Mouse (Mus musculus): Measurements from ENCODE around the gene Lmtk3. TPM values are rescaled to one million over a fixed set of nuclear protein-coding genes. Genes with fewer than 3 reads are reported as not detected.

Gene Lmtk3
- polyA plus RNA-seq, 2 experiments: 1.8 to 46.2 TPM

DNA sequence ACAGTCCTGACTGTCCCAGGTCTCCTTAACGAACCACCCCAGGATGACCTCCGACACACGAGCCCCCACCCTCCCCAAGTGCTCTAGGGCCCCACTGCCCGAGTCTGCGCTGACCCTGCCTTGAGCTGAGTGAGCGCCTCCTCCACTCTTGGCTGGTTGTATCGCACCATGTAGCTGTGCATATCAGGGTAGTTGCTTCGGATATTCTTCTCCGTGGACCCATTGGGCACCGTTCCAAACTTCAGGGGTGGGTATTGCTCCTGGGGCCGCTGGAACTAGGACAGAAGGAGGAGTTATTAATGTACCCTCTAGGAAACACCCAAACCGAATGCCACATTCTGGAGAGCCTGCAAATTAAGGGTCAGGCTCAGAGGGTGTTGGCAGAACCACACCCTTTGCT lies 69.6 kb downstream of the Lmtk3 start:
- no peak overlapping the region for H3K9ac ChIP-seq (ENCODE audit: low read depth, low read length, severe bottlenecking)
- no peak overlapping the region for H3K4me2 ChIP-seq (replicated peaks; ENCODE audit: low read depth, low read length, severe bottlenecking)
- H3K27ac ChIP-seq (replicated peaks; ENCODE audit: low read depth, low read length): no peak overlapping the region
- 83% methylated on average over 12 of the region's 12 CpGs for WGBS
- ATAC-seq (ENCODE audit: low FRiP score, low read depth) (no peak), DNase-seq (ENCODE audit: low spot score) (no peak)
- TF ChIP-seq POLR2A (IDR thresholded peaks at IDR 0.05; ENCODE audit: borderline replicate concordance, extremely low read depth, insufficient read depth, insufficient read length): no peak
- no peaks in the 10 kb centered on the region for H3K36me3 ChIP-seq (ENCODE audit: control insufficient read depth, insufficient read depth, low read length)
- H3K27me3 ChIP-seq (ENCODE audit: control insufficient read depth, insufficient read depth, low read length): 0 out of 2 replicates have a peak, but pooled peaks cover 6% of the 10 kb centered on the region
- H3K9me3 ChIP-seq (ENCODE audit: control insufficient read depth, low read length): no peaks in the 10 kb centered on the region
- peaks cover 6% of the 10 kb centered on the region for H3K4me1 ChIP-seq (ENCODE audit: control insufficient read depth, insufficient read depth, low read length)
- H3K4me3 ChIP-seq (replicated peaks; ENCODE audit: low read length): no peak overlapping the region

Other genes starting within 250 kb of the Lmtk3 start
- gene Hsd17b14, start 228.8 kb upstream of the Lmtk3 start, polyA plus RNA-seq (2012; rRNA removed): 1.1 and 1.2 TPM in 2 replicates
- 0.44 and 0.92 TPM in 2 replicates for gene Hsd17b14, start 228.8 kb upstream of the Lmtk3 start, polyA plus RNA-seq (2014; fragmentation: Nextera tagmentation; extraction: Ambion mirVana)
- gene Bcat2, start 213.6 kb upstream of the Lmtk3 start, polyA plus RNA-seq (2012; rRNA removed): 67.6 and 71.5 TPM in 2 replicates
- gene Bcat2, start 213.6 kb upstream of the Lmtk3 start, polyA plus RNA-seq (2014; fragmentation: Nextera tagmentation; extraction: Ambion mirVana): 57.2 and 60.4 TPM in 2 replicates
- 0.58 and 0.73 TPM in 2 replicates for gene Fgf21, start 168.2 kb upstream of the Lmtk3 start, polyA plus RNA-seq (2012; rRNA removed)
- 0.43 and 0.66 TPM in 2 replicates for gene Fgf21, start 168.2 kb upstream of the Lmtk3 start, polyA plus RNA-seq (2014; fragmentation: Nextera tagmentation; extraction: Ambion mirVana)
- gene Fut1, start 166.4 kb upstream of the Lmtk3 start, polyA plus RNA-seq (2012; rRNA removed): 1.0 and 1.9 TPM in 2 replicates
- gene Fut1, start 166.4 kb upstream of the Lmtk3 start, polyA plus RNA-seq (2014; fragmentation: Nextera tagmentation; extraction: Ambion mirVana): 1.2 and 1.8 TPM in 2 replicates
- 0.33 and 0.43 TPM in 2 replicates for gene Izumo1, start 161.9 kb upstream of the Lmtk3 start, polyA plus RNA-seq (2012; rRNA removed)
- gene Izumo1, start 161.9 kb upstream of the Lmtk3 start, polyA plus RNA-seq (2014; fragmentation: Nextera tagmentation; extraction: Ambion mirVana): 0.39 TPM in 1 of 2 replicates, not detected in the other
- gene Rasip1, start 156.2 kb upstream of the Lmtk3 start, polyA plus RNA-seq (2012; rRNA removed): 14.1 and 16.7 TPM in 2 replicates
- 11.0 and 11.8 TPM in 2 replicates for gene Rasip1, start 156.2 kb upstream of the Lmtk3 start, polyA plus RNA-seq (2014; fragmentation: Nextera tagmentation; extraction: Ambion mirVana)
- 34.6 and 43.9 TPM in 2 replicates for gene Mamstr, start 143.8 kb upstream of the Lmtk3 start, polyA plus RNA-seq (2012; rRNA removed)
- gene Mamstr, start 143.8 kb upstream of the Lmtk3 start, polyA plus RNA-seq (2014; fragmentation: Nextera tagmentation; extraction: Ambion mirVana): 15.7 and 19.8 TPM in 2 replicates
- 1.1 and 1.4 TPM in 2 replicates for gene Fut2, start 117.3 kb upstream of the Lmtk3 start, polyA plus RNA-seq (2012; rRNA removed)
- gene Fut2, start 117.3 kb upstream of the Lmtk3 start, polyA plus RNA-seq (2014; fragmentation: Nextera tagmentation; extraction: Ambion mirVana): 2.2 and 2.9 TPM in 2 replicates
- 1.3 and 2.1 TPM in 2 replicates for gene Ntn5, start 99.7 kb upstream of the Lmtk3 start, polyA plus RNA-seq (2012; rRNA removed)
- 0.59 and 0.86 TPM in 2 replicates for gene Ntn5, start 99.7 kb upstream of the Lmtk3 start, polyA plus RNA-seq (2014; fragmentation: Nextera tagmentation; extraction: Ambion mirVana)
- 1.7 and 2.8 TPM in 2 replicates for gene Sec1, start 89.3 kb upstream of the Lmtk3 start, polyA plus RNA-seq (2012; rRNA removed)
- gene Sec1, start 89.3 kb upstream of the Lmtk3 start, polyA plus RNA-seq (2014; fragmentation: Nextera tagmentation; extraction: Ambion mirVana): 0.46 and 0.92 TPM in 2 replicates
- 34.1 and 46.4 TPM in 2 replicates for gene Car11, start 83.9 kb upstream of the Lmtk3 start, polyA plus RNA-seq (2012; rRNA removed)
- gene Car11, start 83.9 kb upstream of the Lmtk3 start, polyA plus RNA-seq (2014; fragmentation: Nextera tagmentation; extraction: Ambion mirVana): 9.5 and 10.6 TPM in 2 replicates
- gene Dbp, start 78.7 kb upstream of the Lmtk3 start, polyA plus RNA-seq (2012; rRNA removed): 15.1 and 16.8 TPM in 2 replicates
- gene Dbp, start 78.7 kb upstream of the Lmtk3 start, polyA plus RNA-seq (2014; fragmentation: Nextera tagmentation; extraction: Ambion mirVana): 7.0 and 8.9 TPM in 2 replicates
- 1,056 and 1,196 TPM in 2 replicates for gene Rpl18, start 68.3 kb upstream of the Lmtk3 start, polyA plus RNA-seq (2012; rRNA removed)
- 1,210 and 1,246 TPM in 2 replicates for gene Rpl18, start 68.3 kb upstream of the Lmtk3 start, polyA plus RNA-seq (2014; fragmentation: Nextera tagmentation; extraction: Ambion mirVana)
- 36.9 and 48.5 TPM in 2 replicates for gene Sphk2, start 65.7 kb upstream of the Lmtk3 start, polyA plus RNA-seq (2012; rRNA removed)
- 27.5 and 29.2 TPM in 2 replicates for gene Sphk2, start 65.7 kb upstream of the Lmtk3 start, polyA plus RNA-seq (2014; fragmentation: Nextera tagmentation; extraction: Ambion mirVana)
- 0.92 and 0.95 TPM in 2 replicates for gene Fam83e, start 62.5 kb upstream of the Lmtk3 start, polyA plus RNA-seq (2012; rRNA removed)
- 0.30 and 0.48 TPM in 2 replicates for gene Fam83e, start 62.5 kb upstream of the Lmtk3 start, polyA plus RNA-seq (2014; fragmentation: Nextera tagmentation; extraction: Ambion mirVana)
- gene Spaca4, start 57.9 kb upstream of the Lmtk3 start, polyA plus RNA-seq (2012; rRNA removed): not detected in 2 replicates
- not detected in 2 replicates for gene Spaca4, start 57.9 kb upstream of the Lmtk3 start, polyA plus RNA-seq (2014; fragmentation: Nextera tagmentation; extraction: Ambion mirVana)
- 5.3 and 8.9 TPM in 2 replicates for gene Sult2b1, start 931 bp downstream of the Lmtk3 start, polyA plus RNA-seq (2012; rRNA removed)
- 19.0 and 31.7 TPM in 2 replicates for gene Sult2b1, start 931 bp downstream of the Lmtk3 start, polyA plus RNA-seq (2014; fragmentation: Nextera tagmentation; extraction: Ambion mirVana)
- 100 and 105 TPM in 2 replicates for gene Cyth2, start 30.8 kb downstream of the Lmtk3 start, polyA plus RNA-seq (2012; rRNA removed)
- gene Cyth2, start 30.8 kb downstream of the Lmtk3 start, polyA plus RNA-seq (2014; fragmentation: Nextera tagmentation; extraction: Ambion mirVana): 91.7 and 113 TPM in 2 replicates
- 1.7 and 3.5 TPM in 2 replicates for gene Kcnj14, start 41.0 kb downstream of the Lmtk3 start, polyA plus RNA-seq (2012; rRNA removed)
- gene Kcnj14, start 41.0 kb downstream of the Lmtk3 start, polyA plus RNA-seq (2014; fragmentation: Nextera tagmentation; extraction: Ambion mirVana): 1.1 and 1.4 TPM in 2 replicates
- gene Grwd1, start 47.2 kb downstream of the Lmtk3 start, polyA plus RNA-seq (2012; rRNA removed): 33.7 and 38.7 TPM in 2 replicates
- 62.4 and 62.9 TPM in 2 replicates for gene Grwd1, start 47.2 kb downstream of the Lmtk3 start, polyA plus RNA-seq (2014; fragmentation: Nextera tagmentation; extraction: Ambion mirVana)
- gene Kdelr1, start 89.0 kb downstream of the Lmtk3 start, polyA plus RNA-seq (2012; rRNA removed): 374 and 521 TPM in 2 replicates
- 140 and 163 TPM in 2 replicates for gene Kdelr1, start 89.0 kb downstream of the Lmtk3 start, polyA plus RNA-seq (2014; fragmentation: Nextera tagmentation; extraction: Ambion mirVana)
- 4.9 and 7.4 TPM in 2 replicates for gene Grin2d, start 94.6 kb downstream of the Lmtk3 start, polyA plus RNA-seq (2012; rRNA removed)
- 0.59 and 0.61 TPM in 2 replicates for gene Grin2d, start 94.6 kb downstream of the Lmtk3 start, polyA plus RNA-seq (2014; fragmentation: Nextera tagmentation; extraction: Ambion mirVana)
- gene Syngr4, start 113.0 kb downstream of the Lmtk3 start, polyA plus RNA-seq (2012; rRNA removed): 0.49 and 0.83 TPM in 2 replicates
- 0.53 and 0.99 TPM in 2 replicates for gene Syngr4, start 113.0 kb downstream of the Lmtk3 start, polyA plus RNA-seq (2014; fragmentation: Nextera tagmentation; extraction: Ambion mirVana)
- 17.1 and 22.7 TPM in 2 replicates for gene Tmem143, start 113.2 kb downstream of the Lmtk3 start, polyA plus RNA-seq (2012; rRNA removed)
- 3.5 and 4.7 TPM in 2 replicates for gene Tmem143, start 113.2 kb downstream of the Lmtk3 start, polyA plus RNA-seq (2014; fragmentation: Nextera tagmentation; extraction: Ambion mirVana)
- gene Emp3, start 137.7 kb downstream of the Lmtk3 start, polyA plus RNA-seq (2012; rRNA removed): 201 and 274 TPM in 2 replicates
- 318 and 324 TPM in 2 replicates for gene Emp3, start 137.7 kb downstream of the Lmtk3 start, polyA plus RNA-seq (2014; fragmentation: Nextera tagmentation; extraction: Ambion mirVana)
- 7.1 and 7.9 TPM in 2 replicates for gene Ccdc114, start 140.3 kb downstream of the Lmtk3 start, polyA plus RNA-seq (2012; rRNA removed)
- gene Ccdc114, start 140.3 kb downstream of the Lmtk3 start, polyA plus RNA-seq (2014; fragmentation: Nextera tagmentation; extraction: Ambion mirVana): 2.5 and 3.1 TPM in 2 replicates
- 1.2 and 2.2 TPM in 2 replicates for gene Abcc6, start 246.6 kb downstream of the Lmtk3 start, polyA plus RNA-seq (2012; rRNA removed)
- 0.18 and 0.30 TPM in 2 replicates for gene Abcc6, start 246.6 kb downstream of the Lmtk3 start, polyA plus RNA-seq (2014; fragmentation: Nextera tagmentation; extraction: Ambion mirVana)
- 38.8 and 39.5 TPM in 2 replicates for gene Nomo1, start 250.0 kb downstream of the Lmtk3 start, polyA plus RNA-seq (2012; rRNA removed)
- 21.2 and 22.1 TPM in 2 replicates for gene Nomo1, start 250.0 kb downstream of the Lmtk3 start, polyA plus RNA-seq (2014; fragmentation: Nextera tagmentation; extraction: Ambion mirVana)